Mouse (Mus musculus): ENCODE results near the gene 3100002H09Rik. TPM values are rescaled to one million over a fixed set of nuclear protein-coding genes. Genes with fewer than 3 reads are reported as not detected.

Gene 3100002H09Rik
- total and polyA plus RNA-seq, 3 experiments: not detected

DNA sequence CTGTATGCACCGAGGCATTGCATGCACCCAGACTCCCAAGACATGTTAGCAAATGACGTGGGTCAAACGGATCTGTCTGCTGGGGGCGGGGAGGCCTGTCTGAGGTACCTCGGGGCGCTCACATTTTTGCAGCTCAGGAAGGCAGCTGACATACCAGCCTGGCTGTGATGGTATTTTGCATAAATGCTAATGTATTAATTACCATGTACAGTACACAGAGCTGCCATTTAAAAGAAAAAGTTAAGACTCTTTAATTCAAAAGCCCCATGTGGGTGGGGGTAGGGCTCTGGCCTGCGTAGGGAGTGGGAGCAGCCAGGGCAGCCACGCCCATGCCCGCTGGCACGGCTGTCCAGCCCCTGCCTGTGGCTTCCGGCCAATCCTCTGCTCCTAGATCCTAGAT lies 10.8 kb upstream of the 3100002H09Rik start:
- H3K27ac ChIP-seq (ENCODE audit: control insufficient read depth, low read depth, low read length): no peak overlapping the region
- H3K9me3 ChIP-seq (replicated peaks; ENCODE audit: insufficient read depth, low read length): no peaks in the 10 kb centered on the region
- no peaks in the 10 kb centered on the region for H3K79me2 ChIP-seq (ENCODE audit: control insufficient read depth, insufficient read depth, low read length, poor library complexity)
- no peaks in the 10 kb centered on the region for H3K27me3 ChIP-seq (ENCODE audit: control insufficient read depth in 1 of 2, insufficient read depth in 2 of 2, low read length in 2 of 2)
- no peak for DNase-seq (ENCODE audit: low read depth, low spot score)
- no peaks in the 10 kb centered on the region for H3K4me1 ChIP-seq (ENCODE audit: control insufficient read depth in 1 of 2, insufficient read depth in 2 of 2, low read length in 2 of 2)
- no peak overlapping the region for H3K4me3 ChIP-seq (ENCODE audit: control insufficient read depth in 1 of 2, insufficient read depth in 1 of 2, low read depth in 2 of 2, low read length in 2 of 2)
- no peak overlapping the region for H3K9ac ChIP-seq (ENCODE audit: control insufficient read depth, low read depth, low read length, poor library complexity, severe bottlenecking)
- no peak for TF ChIP-seq MYB (IDR thresholded peaks at IDR 0.05; ENCODE audit: low read depth, low read length)
- TF ChIP-seq MEF2A (IDR thresholded peaks at IDR 0.05; ENCODE audit: extremely low read depth, insufficient replicate concordance, low read depth, low read length, poor library complexity, severe bottlenecking): no peak
- TF ChIP-seq SIN3A (IDR thresholded peaks at IDR 0.05; ENCODE audit: low read length): no peak
- TF ChIP-seq ZC3H11A (IDR thresholded peaks at IDR 0.05; ENCODE audit: low read depth, low read length): no peak
- no peak for TF ChIP-seq ZKSCAN1 (IDR thresholded peaks at IDR 0.05; ENCODE audit: low read depth, low read length)
- TF ChIP-seq TBP (IDR thresholded peaks at IDR 0.05; ENCODE audit: low read depth, low read length): no peak
- TF ChIP-seq POLR2AphosphoS5 (IDR thresholded peaks at IDR 0.05; ENCODE audit: borderline replicate concordance, low read depth, low read length): no peak
- no peak for TF ChIP-seq NRF1 (IDR thresholded peaks at IDR 0.05; ENCODE audit: insufficient read depth, low read depth, low read length, poor library complexity, severe bottlenecking)
- no peak for TF ChIP-seq MAFK (IDR thresholded peaks at IDR 0.05; ENCODE audit: borderline replicate concordance, low read depth, low read length)
- TF ChIP-seq MXI1 (IDR thresholded peaks at IDR 0.05; ENCODE audit: low read depth, low read length): no peak
- no peaks in the 10 kb centered on the region for H3K36me3 ChIP-seq (ENCODE audit: control insufficient read depth in 1 of 2, insufficient read depth in 2 of 2, low read length in 2 of 2)

DNA sequence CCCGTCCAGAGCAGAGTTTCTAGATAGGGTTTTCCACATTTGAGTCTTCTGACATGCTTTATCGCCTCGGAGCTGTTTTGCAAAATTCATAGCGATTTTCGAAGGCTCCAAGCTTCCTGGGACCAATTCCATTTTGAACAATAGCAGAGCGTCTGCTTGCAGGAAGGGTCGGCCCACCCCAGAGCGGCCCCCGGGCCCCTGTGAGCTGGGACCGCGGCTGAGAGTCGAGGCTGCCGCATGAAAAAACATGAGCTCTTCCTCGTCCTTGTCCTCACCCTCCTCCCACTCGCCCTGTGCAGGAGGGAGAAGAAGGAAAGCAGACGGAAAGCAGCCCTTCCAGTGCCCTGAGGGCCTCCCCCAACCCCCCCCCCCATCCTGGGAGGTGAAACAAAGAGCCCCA lies 8.0 kb upstream of the 3100002H09Rik start:
- H3K4me3 ChIP-seq (ENCODE audit: control insufficient read depth in 1 of 2, insufficient read depth in 1 of 2, low read depth in 2 of 2, low read length in 2 of 2): no peak overlapping the region
- H3K27me3 ChIP-seq (ENCODE audit: control insufficient read depth in 1 of 2, insufficient read depth in 2 of 2, low read length in 2 of 2): no peaks in the 10 kb centered on the region; a peak in 1 of 4 replicates

More for the DNA sequence above, 8.0 kb upstream of the 3100002H09Rik start:
- Histone ChIP-seq H3K36me3 (ENCODE audit: control insufficient read depth in 1 of 2, insufficient read depth in 2 of 2, low read length in 2 of 2) (no peaks in the 10 kb centered on the region), H3K27ac (ENCODE audit: control insufficient read depth, low read depth, low read length) (no peak overlapping the region), H3K79me2 (ENCODE audit: control insufficient read depth, insufficient read depth, low read length, poor library complexity) (no peaks in the 10 kb centered on the region), H3K4me1 (ENCODE audit: control insufficient read depth in 1 of 2, insufficient read depth in 2 of 2, low read length in 2 of 2) (no peaks in the 10 kb centered on the region), H3K9me3 (replicated peaks; ENCODE audit: insufficient read depth, low read length) (no peaks in the 10 kb centered on the region), H3K9ac (ENCODE audit: control insufficient read depth, low read depth, low read length, poor library complexity, severe bottlenecking) (no peak overlapping the region)
- no peak for DNase-seq (ENCODE audit: low read depth, low spot score)
- no peak for TF ChIP-seq TAL1 (IDR thresholded peaks at IDR 0.05; ENCODE audit: low read length)
- TF ChIP-seq MYC (IDR thresholded peaks at IDR 0.05; ENCODE audit: low read depth, low read length): no peak
- TF ChIP-seq CHD2 (IDR thresholded peaks at IDR 0.05; ENCODE audit: low read length): no peak
- TF ChIP-seq POLR2AphosphoS5 (IDR thresholded peaks at IDR 0.05; ENCODE audit: borderline replicate concordance, low read depth, low read length): no peak
- no peak for TF ChIP-seq MEF2A (IDR thresholded peaks at IDR 0.05; ENCODE audit: extremely low read depth, insufficient replicate concordance, low read depth, low read length, poor library complexity, severe bottlenecking)
- TF ChIP-seq ETS1 (IDR thresholded peaks at IDR 0.05; ENCODE audit: low read depth, low read length): no peak
- no peak for TF ChIP-seq MAX (IDR thresholded peaks at IDR 0.05; ENCODE audit: low read length)
- no peak for TF ChIP-seq MYB (IDR thresholded peaks at IDR 0.05; ENCODE audit: low read depth, low read length)
- no peak for TF ChIP-seq NRF1 (IDR thresholded peaks at IDR 0.05; ENCODE audit: insufficient read depth, low read depth, low read length, poor library complexity, severe bottlenecking)
- no peak for TF ChIP-seq MAFK (IDR thresholded peaks at IDR 0.05; ENCODE audit: borderline replicate concordance, low read depth, low read length)
- no peak for TF ChIP-seq CTCF (IDR thresholded peaks at IDR 0.05 in 2 of 3, conservative IDR thresholded peaks at IDR 0.05 in 1 of 3; ENCODE audit: control insufficient read depth in 1 of 3, insufficient read depth in 1 of 3, low read depth in 2 of 3, low read length in 3 of 3, poor library complexity in 1 of 3, severe bottlenecking in 1 of 3)
- no peak for TF ChIP-seq NELFE (IDR thresholded peaks at IDR 0.05; ENCODE audit: low read depth, low read length)
- TF ChIP-seq JUND (IDR thresholded peaks at IDR 0.05; ENCODE audit: low read depth, low read length): no peak
- TF ChIP-seq SMC3 (IDR thresholded peaks at IDR 0.05; ENCODE audit: low read depth, low read length): no peak
- no peak for TF ChIP-seq TCF12 (IDR thresholded peaks at IDR 0.05; ENCODE audit: low read depth, low read length)
- no peak for TF ChIP-seq ZKSCAN1 (IDR thresholded peaks at IDR 0.05; ENCODE audit: low read depth, low read length)
- TF ChIP-seq HCFC1 (IDR thresholded peaks at IDR 0.05; ENCODE audit: low read depth, low read length): no peak
- no peak for TF ChIP-seq BHLHE40 (IDR thresholded peaks at IDR 0.05; ENCODE audit: borderline replicate concordance, low read depth, low read length)

Data from MEL (cell line).